Mouse (Mus musculus) retina, embryonic 14.5 days (tissue): Measurements from ENCODE around the gene Cabp4.
"Not testable (repeated sequence)": the region's sequence is repeated elsewhere in the genome, so short reads cannot be mapped to it uniquely, and the experiment has no call there.

ENCODE experiments used
- DNase-seq: peaks from one replicate; pipeline ENCODE4 v3.0.0-alpha.2; 2015; ENCODE audit warnings: low spot score

Cabp4 gene

GRCm38 (mm10) chr19:4147022-4147405, 3.2 kb upstream of the Cabp4 start:
- no peak for DNase-seq

GRCm38 (mm10) chr19:4146366-4147021, 2.7 kb upstream of the Cabp4 start:
- no peak for DNase-seq

- DNase-seq = no peak
Measured at GRCm38 (mm10) chr19:4145936-4146335, 2.1 kb upstream of the Cabp4 start.

- DNase-seq = no peak
Measured at GRCm38 (mm10) chr19:4144550-4145498, 991 bp upstream of the Cabp4 start.

- no peak for DNase-seq
Measured at GRCm38 (mm10) chr19:4142416-4143173, 1.2 kb downstream of the Cabp4 start.

- no peak for DNase-seq
Measured at GRCm38 (mm10) chr19:4140147-4140546, 3.7 kb downstream of the Cabp4 start.

- DNase-seq = no peak
Measured at GRCm38 (mm10) chr19:4139446-4139845, 4.4 kb downstream of the Cabp4 start, which contains the start of gene Gpr152. Gpr152 (plus strand) TSS chr19:4139787.

GRCm38 (mm10) chr19:4137913-4138312, 5.9 kb downstream of the Cabp4 start:
- no peak for DNase-seq

- DNase-seq = no peak
Measured at GRCm38 (mm10) chr19:4136463-4136862, 7.4 kb downstream of the Cabp4 start.

GRCm38 (mm10) chr19:4135963-4136345, 7.9 kb downstream of the Cabp4 start:
- DNase-seq = not testable (repeated sequence)

GRCm38 (mm10) chr19:4135229-4135962, 8.4 kb downstream of the Cabp4 start:
- DNase-seq = not testable (repeated sequence)

GRCm38 (mm10) chr19:4134354-4134753, 9.5 kb downstream of the Cabp4 start:
- no peak for DNase-seq

GRCm38 (mm10) chr19:4131768-4132167, 12.1 kb downstream of the Cabp4 start:
- DNase-seq = no peak

GRCm38 (mm10) chr19:4131075-4131474, 12.8 kb downstream of the Cabp4 start:
- no peak for DNase-seq

GRCm38 (mm10) chr19:4130106-4130505, 13.7 kb downstream of the Cabp4 start:
- no peak for DNase-seq

- DNase-seq = no peak
Measured at GRCm38 (mm10) chr19:4129462-4129861, 14.4 kb downstream of the Cabp4 start.

- no peak for DNase-seq
Measured at GRCm38 (mm10) chr19:4126759-4127495, 16.9 kb downstream of the Cabp4 start.

- peak; percentile 98 for DNase-seq
Measured at GRCm38 (mm10) chr19:4125741-4126696, 17.8 kb downstream of the Cabp4 start, which contains the start of gene Aip. Aip (minus strand) TSS chr19:4125858.

GRCm38 (mm10) chr19:4125268-4125667, 18.6 kb downstream of the Cabp4 start:
- DNase-seq = not testable (repeated sequence)

- no peak for DNase-seq
Measured at GRCm38 (mm10) chr19:4124432-4124831, 19.4 kb downstream of the Cabp4 start.
